Mouse (Mus musculus) heart, embryonic 12.5 days (tissue): ENCODE data around the gene Ube4a. TPM values are rescaled to one million over a fixed set of nuclear protein-coding genes. Genes with fewer than 3 reads are reported as not detected.

Experiments
- ATAC-seq: fragments of 200-750 bp; cut with Nextera tagmentation; 2 replicates; pipeline ENCODE4 v1.8.0; 2017; ENCODE audit warnings: moderate TSS enrichment, moderate library complexity; ENCODE audit not compliant: insufficient number of reproducible peaks, low FRiP score
- H3K27ac ChIP-seq: fragments of 300-500 bp; sonication (generic); 2 replicates; pipeline ENCODE4 v1.5.1; 2016; ENCODE audit warnings: mild to moderate bottlenecking, moderate library complexity; ENCODE audit not compliant: poor library complexity, severe bottlenecking
- H3K27me3 ChIP-seq: fragments of 300-500 bp; sonication (generic); replicated peaks from 2 replicates; pipeline ENCODE4 v1.6.1; 2016; ENCODE audit warnings: mild to moderate bottlenecking, moderate library complexity
- H3K36me3 ChIP-seq: fragments of 300-500 bp; sonication (generic); 2 replicates; pipeline ENCODE4 v1.6.1; 2016; ENCODE audit warnings: mild to moderate bottlenecking, moderate library complexity
- H3K4me1 ChIP-seq: fragments of 300-500 bp; sonication (generic); replicated peaks from 2 replicates; pipeline ENCODE4 v1.6.1; 2016; ENCODE audit warnings: mild to moderate bottlenecking
- H3K4me2 ChIP-seq: fragments of 300-500 bp; sonication (generic); 2 replicates; pipeline ENCODE4 v1.6.1; 2016; ENCODE audit warnings: mild to moderate bottlenecking, moderate library complexity
- H3K4me3 ChIP-seq: fragments of 300-500 bp; sonication (generic); 2 replicates; pipeline ENCODE4 v1.5.1; 2016; ENCODE audit warnings: mild to moderate bottlenecking
- H3K9ac ChIP-seq: fragments of 300-500 bp; sonication (generic); 2 replicates; pipeline ENCODE4 v1.6.1; 2016; ENCODE audit warnings: mild to moderate bottlenecking, moderate library complexity
- H3K9me3 ChIP-seq: fragments of 300-500 bp; sonication (generic); replicated peaks from 2 replicates; pipeline ENCODE4 v1.6.1; 2016; ENCODE audit warnings: mild to moderate bottlenecking, moderate library complexity
- WGBS: fragments of 180-500 bp; shearing (Covaris S2); methylation state at CpG from one replicate; pipeline ENCODE4 v1.1.7; 2016; 5-methylcytosine and 5-hydroxymethylcytosine counted together
- polyA plus RNA-seq: library from polyadenylated mRNA; unstranded; fragments of >200 nt; fragmentation: Nextera tagmentation; extraction: Ambion mirVana; gene quantifications from 2 replicates; pipeline ENCODE4 v1.2.1, GENCODE M21; 2016

Gene Ube4a
- polyA plus RNA-seq, 1 experiment from 2014 or later, result 18.9 TPM

GRCm38 (mm10) chr9:44996590-44996989, 31.2 kb upstream of the Ube4a start:
- no peak overlapping the region for H3K27ac ChIP-seq
- H3K4me2 ChIP-seq, result no peak overlapping the region
- 0 out of 2 replicates have a peak, but pooled peaks cover 7% of the 10 kb centered on the region for H3K4me1 ChIP-seq
- H3K36me3 ChIP-seq, result no peaks in the 10 kb centered on the region
- no peak overlapping the region for H3K4me3 ChIP-seq
- H3K27me3 ChIP-seq, result no peaks in the 10 kb centered on the region; the same call in 1 of the 2 replicates
- H3K9ac ChIP-seq, result no peak overlapping the region
- ATAC-seq, result no peak
- WGBS, result 87% methylated on average over 7 of the region's 7 CpGs
- H3K9me3 ChIP-seq, result no peaks in the 10 kb centered on the region

- no peak for ATAC-seq
- H3K4me2 ChIP-seq, result no peak overlapping the region
- WGBS, result 58% methylated on average over 4 of the region's 4 CpGs
- no peaks in the 10 kb centered on the region for H3K36me3 ChIP-seq
- no peaks in the 10 kb centered on the region for H3K9me3 ChIP-seq
- H3K4me3 ChIP-seq, result no peak overlapping the region
- no peak overlapping the region for H3K27ac ChIP-seq
- no peak overlapping the region for H3K9ac ChIP-seq
- H3K27me3 ChIP-seq, result no peaks in the 10 kb centered on the region; the same call in 1 of the 2 replicates
- H3K4me1 ChIP-seq, result 0 out of 2 replicates have a peak, but pooled peaks cover 2% of the 10 kb centered on the region
Measured at GRCm38 (mm10) chr9:44994962-44995361, 29.6 kb upstream of the Ube4a start.

DNA sequence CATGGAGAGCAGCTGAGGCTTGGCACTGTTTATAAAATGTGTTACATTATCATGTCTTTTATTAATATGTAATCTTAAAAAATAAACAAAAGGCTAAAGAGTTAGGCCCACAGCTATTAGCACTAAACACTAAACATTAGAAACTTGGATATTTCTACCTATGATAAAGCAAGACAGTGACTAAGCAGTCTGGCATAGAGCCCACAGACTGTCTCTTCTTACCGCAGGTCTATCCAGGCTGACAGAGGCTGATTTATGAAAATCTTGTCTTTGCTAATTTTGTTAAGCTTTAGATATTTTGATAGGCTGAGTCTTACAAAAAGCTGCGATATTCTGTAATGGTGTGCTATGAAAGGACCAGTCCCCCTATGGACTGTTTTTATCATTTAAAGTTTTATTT, 27.9 kb upstream of the Ube4a start:
- 81% methylated on average over 2 of the region's 2 CpGs for WGBS
- H3K9me3 ChIP-seq, result no peaks in the 10 kb centered on the region
- H3K4me3 ChIP-seq, result no peak overlapping the region
- no peak for ATAC-seq
- H3K27me3 ChIP-seq, result peaks cover 5% of the 10 kb centered on the region; the same call in 1 of the 2 replicates
- no peak overlapping the region for H3K27ac ChIP-seq
- no peaks in the 10 kb centered on the region for H3K4me1 ChIP-seq
- H3K4me2 ChIP-seq, result no peak overlapping the region
- no peak overlapping the region for H3K9ac ChIP-seq
- H3K36me3 ChIP-seq, result no peaks in the 10 kb centered on the region

GRCm38 (mm10) chr9:44992271-44992670, 26.9 kb upstream of the Ube4a start:
- ATAC-seq, result no peak
- H3K36me3 ChIP-seq, result no peaks in the 10 kb centered on the region
- H3K4me1 ChIP-seq, result no peaks in the 10 kb centered on the region
- H3K27me3 ChIP-seq, result peaks cover 5% of the 10 kb centered on the region; the same call in 1 of the 2 replicates
- no peak overlapping the region for H3K4me3 ChIP-seq
- H3K27ac ChIP-seq, result no peak overlapping the region
- no peak overlapping the region for H3K4me2 ChIP-seq
- no peaks in the 10 kb centered on the region for H3K9me3 ChIP-seq
- no peak overlapping the region for H3K9ac ChIP-seq

DNA sequence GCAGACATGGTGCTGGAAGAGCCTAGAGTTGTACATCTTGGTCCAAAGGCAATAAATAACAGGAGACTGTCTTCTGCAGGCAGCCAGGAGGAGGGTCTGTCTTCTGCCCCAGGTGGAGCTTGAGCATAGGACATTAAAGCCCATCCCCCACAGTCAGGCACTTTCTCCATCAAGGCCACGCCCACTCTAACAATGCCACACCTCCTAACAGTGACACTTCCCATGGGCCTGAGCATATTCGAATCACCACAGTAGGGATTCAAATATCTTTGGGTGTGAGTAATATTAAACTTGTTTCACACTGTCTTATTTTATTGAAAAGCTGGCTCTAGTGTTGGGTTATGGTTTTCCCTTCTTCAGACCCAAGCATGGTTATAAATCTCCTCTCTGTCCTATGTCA, 26.4 kb upstream of the Ube4a start:
- H3K9ac ChIP-seq, result no peak overlapping the region
- no peaks in the 10 kb centered on the region for H3K36me3 ChIP-seq
- no peak overlapping the region for H3K4me3 ChIP-seq
- H3K9me3 ChIP-seq, result no peaks in the 10 kb centered on the region
- ATAC-seq, result no peak
- no peak overlapping the region for H3K27ac ChIP-seq
- no peak overlapping the region for H3K4me2 ChIP-seq
- peaks cover 5% of the 10 kb centered on the region; the same call in 1 of the 2 replicates for H3K27me3 ChIP-seq
- 76% methylated on average over 2 of the region's 2 CpGs for WGBS
- no peaks in the 10 kb centered on the region for H3K4me1 ChIP-seq

DNA sequence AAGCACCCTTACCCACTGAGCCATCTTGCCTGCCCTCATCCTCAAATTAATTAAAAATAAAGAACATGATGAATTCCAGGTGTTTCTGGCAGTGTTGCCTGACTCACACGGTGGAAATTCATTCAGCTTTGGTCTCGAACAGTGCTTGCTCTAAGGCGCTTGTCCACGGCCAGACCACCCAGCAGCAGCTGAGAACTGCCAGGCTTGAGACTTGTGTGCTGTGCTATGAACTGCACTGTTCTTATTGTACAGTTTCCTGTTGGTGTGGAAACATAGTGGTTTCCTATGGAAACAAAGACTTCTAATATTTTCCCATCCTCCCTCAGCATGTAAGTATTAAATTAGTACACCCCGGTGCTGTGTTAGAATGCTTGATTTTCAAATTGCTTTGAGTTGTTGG, 21.6 kb upstream of the Ube4a start:
- 67% methylated on average over 5 of the region's 5 CpGs for WGBS
- Histone ChIP-seq H3K9me3 (no peaks in the 10 kb centered on the region), H3K4me3 (no peak overlapping the region), H3K9ac (no peak overlapping the region), H3K27ac (peak overlapping the region; percentile 13; the same call in 1 of the 2 replicates), H3K4me1 (no peaks in the 10 kb centered on the region), H3K4me2 (no peak overlapping the region), H3K27me3 (peaks cover 5% of the 10 kb centered on the region; the same call in 1 of the 2 replicates), H3K36me3 (no peaks in the 10 kb centered on the region)
- no peak for ATAC-seq

DNA sequence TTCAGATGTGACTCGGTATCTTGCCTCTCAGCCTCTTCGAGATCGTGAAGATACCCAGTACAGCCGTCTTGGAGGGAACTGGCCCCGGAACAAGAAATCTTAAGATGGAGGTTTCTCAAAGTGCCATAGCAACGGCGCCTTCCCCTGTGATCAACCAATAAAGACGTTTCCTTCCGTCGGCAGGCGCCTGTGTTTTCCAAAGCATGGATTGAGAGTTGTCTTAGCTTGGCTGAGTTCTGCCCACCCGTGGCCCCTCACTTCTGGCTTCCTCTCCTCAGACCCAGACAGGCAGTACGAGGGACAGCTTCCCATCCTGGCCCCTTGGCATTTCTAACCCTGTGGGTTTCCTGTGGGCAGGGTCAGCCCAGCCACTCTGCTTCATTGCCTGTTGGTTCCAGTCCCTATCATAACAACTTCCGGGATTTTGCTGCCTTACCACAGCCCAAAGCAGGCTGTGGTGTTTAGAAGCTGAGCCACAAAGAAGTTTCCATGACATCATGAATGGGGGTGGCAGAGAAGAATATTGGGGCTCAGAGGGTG, 20.9 kb upstream of the Ube4a start:
- 0 out of 2 replicates have a peak overlapping the region, but pooled peaks have one; percentile 11 for H3K4me2 ChIP-seq

DNA sequence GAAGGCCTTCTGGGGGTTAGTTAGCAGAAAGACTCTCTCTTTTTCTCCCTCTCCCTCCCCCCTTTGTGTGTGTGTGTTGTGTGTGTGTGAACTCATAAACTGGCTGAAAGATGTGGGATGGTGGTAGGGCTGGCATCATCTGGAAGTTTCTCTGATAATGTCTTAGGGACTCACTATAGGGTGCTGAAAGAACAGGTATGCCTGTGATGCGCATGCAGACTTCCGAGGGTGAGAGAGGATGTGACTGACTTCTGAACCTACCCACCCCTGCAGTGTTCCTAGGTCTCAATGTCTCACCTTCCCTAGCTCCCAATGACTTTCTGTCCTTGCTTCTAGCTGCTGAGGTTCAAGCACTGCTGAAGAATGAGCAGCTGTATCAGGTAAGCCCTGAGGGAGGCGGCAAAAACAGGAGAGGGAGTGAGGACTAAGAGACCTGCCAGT, 20.3 kb upstream of the Ube4a start:
- no peak for ATAC-seq
- Histone ChIP-seq H3K27ac (no peak overlapping the region), H3K4me1 (no peaks in the 10 kb centered on the region), H3K4me3 (no peak overlapping the region), H3K9me3 (no peaks in the 10 kb centered on the region), H3K4me2 (no peak overlapping the region), H3K27me3 (peaks cover 5% of the 10 kb centered on the region; the same call in 1 of the 2 replicates), H3K36me3 (no peaks in the 10 kb centered on the region), H3K9ac (no peak overlapping the region)
- whole genome bisulfite sequencing, result 81% methylated on average over 3 of the region's 3 CpGs

More for the DNA sequence above, 20.9 kb upstream of the Ube4a start:
- peak; percentile 57; the same call in 1 of the 2 replicates for ATAC-seq
- H3K27me3 ChIP-seq, result peaks cover 5% of the 10 kb centered on the region; the same call in 1 of the 2 replicates
- H3K27ac ChIP-seq, result peak overlapping the region; percentile 13; the same call in 1 of the 2 replicates
- no peak overlapping the region for H3K4me3 ChIP-seq
- H3K9me3 ChIP-seq, result no peaks in the 10 kb centered on the region
- 57% methylated on average over 14 of the region's 14 CpGs for WGBS
- no peak overlapping the region for H3K9ac ChIP-seq
- no peaks in the 10 kb centered on the region for H3K4me1 ChIP-seq
- no peaks in the 10 kb centered on the region for H3K36me3 ChIP-seq

GRCm38 (mm10) chr9:44983001-44983400, 17.6 kb upstream of the Ube4a start:
- no peak overlapping the region for H3K4me2 ChIP-seq
- no peak overlapping the region for H3K4me3 ChIP-seq
- WGBS, result 57% methylated on average over 2 of the region's 2 CpGs
- peaks cover 7% of the 10 kb centered on the region for H3K27me3 ChIP-seq
- no peak overlapping the region for H3K27ac ChIP-seq
- no peaks in the 10 kb centered on the region for H3K9me3 ChIP-seq
- H3K36me3 ChIP-seq, result no peaks in the 10 kb centered on the region
- H3K4me1 ChIP-seq, result no peaks in the 10 kb centered on the region
- no peak overlapping the region for H3K9ac ChIP-seq
- no peak for ATAC-seq

GRCm38 (mm10) chr9:44982531-44982930, 17.1 kb upstream of the Ube4a start:
- WGBS, result 75% methylated on average over 3 of the region's 3 CpGs
- no peaks in the 10 kb centered on the region for H3K4me1 ChIP-seq
- no peak for ATAC-seq
- peaks cover 12% of the 10 kb centered on the region for H3K27me3 ChIP-seq
- H3K36me3 ChIP-seq, result no peaks in the 10 kb centered on the region
- H3K9me3 ChIP-seq, result no peaks in the 10 kb centered on the region
- H3K4me2 ChIP-seq, result no peak overlapping the region
- H3K4me3 ChIP-seq, result no peak overlapping the region
- no peak overlapping the region for H3K27ac ChIP-seq
- H3K9ac ChIP-seq, result no peak overlapping the region

DNA sequence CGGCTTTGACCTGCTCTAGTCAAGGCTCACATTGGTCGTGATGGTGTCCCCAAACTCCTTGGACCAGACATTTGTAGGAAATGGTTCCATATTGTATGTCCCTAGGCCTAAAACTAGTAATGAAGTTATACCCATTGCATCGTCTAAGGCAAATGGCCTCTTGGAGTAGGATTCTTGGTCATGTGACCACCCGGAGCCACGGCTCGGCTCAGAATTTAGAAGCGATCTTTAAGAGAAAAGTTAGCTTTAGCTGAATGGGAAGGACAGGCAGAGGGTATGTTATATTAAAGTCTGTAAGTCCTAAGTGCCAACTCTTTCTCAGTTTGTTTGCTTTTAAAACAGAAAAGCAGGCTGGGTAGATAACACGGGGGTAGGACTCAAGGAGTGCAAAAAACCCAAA, 16.7 kb upstream of the Ube4a start:
- H3K4me3 ChIP-seq, result no peak overlapping the region
- no peaks in the 10 kb centered on the region for H3K9me3 ChIP-seq
- H3K4me2 ChIP-seq, result no peak overlapping the region
- no peaks in the 10 kb centered on the region for H3K4me1 ChIP-seq
- peaks cover 14% of the 10 kb centered on the region for H3K27me3 ChIP-seq
- ATAC-seq, result no peak
- no peak overlapping the region for H3K27ac ChIP-seq
- no peak overlapping the region for H3K9ac ChIP-seq
- H3K36me3 ChIP-seq, result no peaks in the 10 kb centered on the region
- 80% methylated on average over 8 of the region's 8 CpGs for WGBS

DNA sequence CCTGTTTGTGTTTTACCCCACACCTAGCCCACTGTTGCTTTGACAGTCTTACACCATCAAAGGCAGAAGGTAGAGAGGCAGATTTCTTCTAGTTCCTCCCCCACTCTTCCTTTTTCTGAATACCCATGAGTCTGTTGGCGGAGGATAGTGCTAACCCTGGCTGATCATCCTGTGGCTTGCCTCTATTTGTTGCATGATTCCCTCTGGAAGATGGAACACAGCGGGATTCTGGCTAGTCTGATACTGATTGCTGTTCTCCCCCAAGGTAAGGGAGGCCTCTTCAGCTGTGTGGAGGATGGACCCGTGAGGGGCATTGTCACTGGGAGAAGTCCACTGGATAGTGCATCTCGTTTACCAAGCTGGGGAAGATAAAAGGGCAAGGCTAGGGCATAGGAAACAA, 16.3 kb upstream of the Ube4a start, which contains the start of gene Cd3d:
TSS of gene Cd3d (plus strand) at position 111 of the 400 bp plus-strand sequence.
- H3K4me2 ChIP-seq, result no peak within 1 kb of the TSS
- no peak within 1 kb of the TSS for H3K27ac ChIP-seq

More for the DNA sequence above, 16.3 kb upstream of the Ube4a start, which contains the start of gene Cd3d:
- Histone ChIP-seq H3K9me3 (no peaks in the 10 kb centered on the region), H3K36me3 (no peaks in the 10 kb centered on the region), H3K9ac (no peak within 1 kb of the TSS), H3K4me1 (no peaks in the 10 kb centered on the region), H3K27me3 (peaks cover 18% of the 10 kb centered on the region), H3K4me3 (no peak within 1 kb of the TSS)
- WGBS, result 69% methylated on average over 4 of the region's 4 CpGs
- ATAC-seq, result no peak
